Mouse (Mus musculus) lung, adult 2 months (tissue): Measurements from ENCODE around the gene Sppl3.

Source experiments
- CTCF ChIP-seq: fragments of 200-500 bp; IDR thresholded peaks from 2 replicates; pipeline ENCODE4 v1.5.1; 2011; ENCODE audit warnings: mild to moderate bottlenecking, low read length, control low read depth; ENCODE audit not compliant: insufficient read depth
- POLR2A ChIP-seq: fragments of 200-500 bp; IDR thresholded peaks from 2 replicates; pipeline ENCODE4 v1.6.1; 2011; ENCODE audit warnings: low read depth, mild to moderate bottlenecking, control low read depth, low read length, borderline replicate concordance; ENCODE audit errors: extremely low read depth

- no peak for TF ChIP-seq POLR2A
- TF ChIP-seq CTCF = no peak
Observed at GRCm38 (mm10) chr5:114976935-114977334, 34.0 kb upstream of the Sppl3 start.
